Mouse (Mus musculus): Measurements from ENCODE around the gene Elf3.

GRCm38 (mm10) chr1:135213772-135214640 lies 44.4 kb downstream of the Elf3 start:
- no peak for TF ChIP-seq POLR2A (IDR thresholded peaks at IDR 0.05; ENCODE audit: low read depth, low read length)
- no peak for TF ChIP-seq CTCF (IDR thresholded peaks at IDR 0.05; ENCODE audit: extremely low read depth, insufficient read depth, insufficient read length, insufficient replicate concordance)
